Mouse (Mus musculus) adrenal gland, adult 18-20 months (tissue): ENCODE results near the gene Ildr1. TPM values are rescaled to one million over a fixed set of nuclear protein-coding genes. Genes with fewer than 3 reads are reported as not detected.

Source experiments
- DNase-seq, 2 experiments: peaks; one replicate each; pipeline ENCODE4 v3.0.0; 2021 to 2022; ENCODE audit warnings: low spot score in 2 of 2
- long read RNA-seq, 2 experiments: library from polyadenylated mRNA; stranded (forward); transcript quantifications; one replicate each; pipeline ENCODE4 v2.0.0; 2021
- total RNA-seq, 2 experiments: library from RNA; stranded (reverse); gene quantifications; 1 replicate in 1 of 2; 2 replicates in 1 of 2; pipeline ENCODE4 v1.2.3; 2021

The Ildr1 gene
- total RNA-seq: not detected
- long read RNA-seq, experiment 1: 0 reads
- long read RNA-seq, experiment 2: 0 reads

GRCm38 (mm10) chr16:36693818-36694413 is at the start of gene Ildr1:
TSS of gene Ildr1 (plus strand) at chr16:36693978.
- no peak for DNase-seq

- DNase-seq: no peak
These were observed 48.7 kb upstream of the Ildr1 start for GRCm38 (mm10) chr16:36645124-36645523.

DNA sequence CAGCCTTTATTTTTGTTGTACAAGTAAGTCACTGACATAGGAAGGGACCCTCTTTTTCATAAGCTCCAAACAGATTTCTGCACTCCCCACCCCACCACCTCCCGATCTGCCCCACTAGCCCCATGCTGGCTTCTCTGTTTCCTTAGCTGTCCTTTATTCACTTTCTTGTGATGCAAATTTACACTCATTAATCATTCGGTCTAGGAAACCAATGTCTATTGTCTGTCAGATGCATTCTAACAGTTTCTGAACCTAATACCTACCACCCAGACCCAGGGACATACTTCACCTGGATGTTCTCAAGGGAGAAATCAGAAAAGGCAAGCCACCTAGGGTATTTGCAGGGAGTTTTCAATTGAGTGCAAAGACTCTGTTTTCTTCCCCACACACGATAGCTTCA is 44.5 kb upstream of the Ildr1 start:
- DNase-seq: no peak

GRCm38 (mm10) chr16:36650511-36650910 is 43.3 kb upstream of the Ildr1 start:
- no peak for DNase-seq

DNA sequence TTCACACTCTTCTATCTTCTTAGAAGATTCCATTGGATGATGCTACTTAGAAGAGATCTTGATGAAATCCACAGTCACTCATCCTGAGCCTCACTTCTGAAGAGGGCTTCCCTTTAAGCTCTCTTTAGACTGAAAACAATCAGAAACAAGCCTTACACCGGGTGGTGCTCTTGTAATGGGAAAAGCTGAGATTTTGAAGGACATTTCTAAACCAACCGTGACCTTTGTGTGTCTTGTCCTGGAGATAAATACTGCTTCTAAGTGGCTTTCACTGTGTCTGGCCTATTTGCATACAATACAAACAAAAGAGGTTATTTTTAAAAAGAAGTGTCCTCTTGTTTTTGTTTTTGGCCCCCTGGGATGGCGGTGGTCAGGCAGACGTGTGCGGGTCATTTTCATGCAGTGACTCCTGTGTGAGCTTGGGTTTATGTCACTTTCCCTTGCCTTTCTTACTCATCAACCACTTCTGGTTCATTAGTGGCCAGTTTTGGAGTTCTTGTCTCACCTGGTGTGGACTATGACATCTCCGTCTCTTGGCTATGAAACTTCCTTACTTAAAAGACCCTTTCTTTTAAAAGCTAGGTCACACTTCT is 42.5 kb upstream of the Ildr1 start:
- DNase-seq: no peak

- DNase-seq: no peak
These were observed 38.6 kb upstream of the Ildr1 start for GRCm38 (mm10) chr16:36655199-36655598.

DNA sequence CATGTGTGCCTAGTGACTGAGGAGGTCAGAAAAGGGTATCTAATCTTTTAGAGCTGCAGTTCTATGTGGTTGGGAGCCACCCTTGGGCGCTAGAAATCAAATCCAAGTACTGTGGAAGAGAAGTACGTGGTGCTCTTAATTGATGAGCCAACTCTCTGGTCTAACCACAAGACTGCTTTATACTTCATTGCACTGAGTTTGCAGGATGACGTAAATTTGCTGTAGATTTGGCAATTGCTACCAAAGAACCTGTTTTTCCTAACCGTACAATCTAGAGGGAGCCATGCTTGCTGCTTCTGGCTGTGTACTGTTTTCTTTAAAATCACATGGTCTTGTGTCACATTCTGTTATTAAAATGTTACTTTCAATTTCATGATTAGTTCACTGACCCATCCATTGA is 37.9 kb upstream of the Ildr1 start:
- no peak for DNase-seq

DNA sequence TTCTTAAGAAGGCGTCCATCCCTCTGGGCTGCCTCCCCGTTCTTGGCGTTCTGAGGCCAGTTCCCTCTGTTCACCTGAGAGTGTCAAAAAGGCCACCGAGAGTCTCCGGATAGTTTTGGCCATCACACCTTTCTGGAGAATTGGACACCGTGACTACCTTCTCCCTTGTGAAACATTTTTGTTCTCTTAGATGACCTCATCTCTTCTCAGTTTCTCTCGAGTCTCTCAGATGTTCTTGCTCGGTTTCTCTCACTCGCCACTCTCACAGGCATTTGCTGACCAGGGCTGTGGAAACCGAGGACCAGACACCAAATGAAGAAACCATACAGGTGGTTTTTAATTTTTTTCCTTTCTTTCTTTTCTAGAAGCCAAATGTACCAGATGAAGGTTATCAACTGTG is 32.4 kb upstream of the Ildr1 start:
- no peak for DNase-seq

- DNase-seq: no peak
These were observed 30.3 kb upstream of the Ildr1 start for GRCm38 (mm10) chr16:36663484-36663883.

- DNase-seq: no peak
These were observed 28.0 kb upstream of the Ildr1 start, which contains the start of gene Cd86 for GRCm38 (mm10) chr16:36665782-36666181. TSS of gene Cd86 (minus strand) at chr16:36666081.

GRCm38 (mm10) chr16:36666448-36667017 is 27.2 kb upstream of the Ildr1 start:
- DNase-seq: no peak

- no peak for DNase-seq
These were observed 23.2 kb upstream of the Ildr1 start for GRCm38 (mm10) chr16:36670590-36670989.

GRCm38 (mm10) chr16:36673196-36673595 is 20.6 kb upstream of the Ildr1 start:
- no peak for DNase-seq

DNA sequence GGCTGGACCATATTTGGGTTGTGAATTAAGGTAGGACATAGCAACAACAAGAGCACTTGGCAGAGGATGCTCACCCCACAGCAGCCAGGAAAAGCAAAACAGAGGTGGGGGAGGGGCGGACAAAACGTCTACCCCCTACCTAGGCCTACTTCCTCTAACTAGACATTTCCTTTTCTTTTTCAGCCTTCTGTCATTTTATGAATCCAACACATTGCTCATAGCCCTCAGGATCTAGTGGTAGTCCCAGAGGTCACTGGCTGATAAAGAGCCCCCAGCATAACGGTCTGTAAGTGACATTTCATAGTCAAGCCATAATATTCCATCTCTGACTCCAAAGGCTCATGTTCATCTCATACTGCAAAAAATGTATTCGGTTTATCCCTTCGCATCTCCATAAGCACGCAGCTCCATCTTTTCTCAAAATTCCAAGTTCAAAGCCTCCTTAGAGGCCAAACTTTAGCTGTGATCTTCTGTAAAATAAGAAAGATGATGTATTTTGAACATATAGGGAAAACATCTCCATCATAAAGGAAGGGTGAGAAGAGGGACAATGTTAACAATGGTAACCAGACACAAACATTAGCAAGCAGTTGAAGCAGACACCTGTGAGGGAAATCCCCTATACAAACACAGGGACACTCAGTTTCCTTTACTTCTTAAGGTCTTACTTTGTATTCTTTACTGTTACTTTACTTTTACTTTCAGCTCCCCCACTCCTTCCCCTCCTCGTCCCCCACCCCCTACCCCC is 19.1 kb upstream of the Ildr1 start:
- no peak for DNase-seq

GRCm38 (mm10) chr16:36675304-36675703 is 18.5 kb upstream of the Ildr1 start:
- DNase-seq: no peak

DNA sequence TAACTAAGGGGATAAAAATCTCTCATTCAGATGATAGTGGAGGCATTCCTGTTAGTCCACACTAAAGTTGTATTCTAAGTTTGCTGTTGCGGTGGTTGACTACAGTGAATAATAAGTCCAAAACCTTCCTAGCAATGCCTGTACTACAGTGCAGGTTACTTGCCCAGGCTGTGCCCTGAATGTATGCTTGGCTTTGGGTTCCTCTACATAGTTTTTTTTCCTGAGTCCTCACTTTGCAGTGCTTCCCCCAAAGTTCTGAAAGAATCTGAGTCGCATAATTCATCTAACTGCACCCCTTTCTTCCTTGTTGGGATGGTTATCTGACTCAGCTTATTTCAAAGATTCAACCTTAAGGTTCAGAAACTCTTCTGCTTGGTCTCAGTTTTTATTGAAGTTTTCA is 17.9 kb upstream of the Ildr1 start:
- no peak for DNase-seq

GRCm38 (mm10) chr16:36681829-36682228 is 11.9 kb upstream of the Ildr1 start:
- no peak for DNase-seq

- no peak for DNase-seq
These were observed 9.4 kb upstream of the Ildr1 start for GRCm38 (mm10) chr16:36684325-36684918.

DNA sequence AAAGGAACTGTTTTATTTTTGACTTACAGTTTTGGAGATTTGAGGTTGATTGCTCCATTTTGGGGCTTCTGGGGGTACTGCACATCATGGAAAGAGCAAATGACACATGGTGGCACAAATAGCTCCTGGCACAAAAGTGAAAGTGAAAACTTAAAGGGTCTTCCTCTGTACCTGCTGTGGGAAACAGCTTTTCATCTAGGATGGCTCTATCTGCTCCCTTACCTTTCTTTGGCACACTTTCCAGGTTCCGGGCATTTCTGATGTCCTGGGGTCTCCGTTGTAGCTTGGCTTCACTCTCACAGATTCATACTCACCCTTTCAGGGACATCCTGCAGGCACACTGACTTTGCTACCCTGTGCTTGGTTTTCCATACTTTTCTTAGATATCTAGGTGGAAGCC is 5.7 kb upstream of the Ildr1 start:
- no peak for DNase-seq

DNA sequence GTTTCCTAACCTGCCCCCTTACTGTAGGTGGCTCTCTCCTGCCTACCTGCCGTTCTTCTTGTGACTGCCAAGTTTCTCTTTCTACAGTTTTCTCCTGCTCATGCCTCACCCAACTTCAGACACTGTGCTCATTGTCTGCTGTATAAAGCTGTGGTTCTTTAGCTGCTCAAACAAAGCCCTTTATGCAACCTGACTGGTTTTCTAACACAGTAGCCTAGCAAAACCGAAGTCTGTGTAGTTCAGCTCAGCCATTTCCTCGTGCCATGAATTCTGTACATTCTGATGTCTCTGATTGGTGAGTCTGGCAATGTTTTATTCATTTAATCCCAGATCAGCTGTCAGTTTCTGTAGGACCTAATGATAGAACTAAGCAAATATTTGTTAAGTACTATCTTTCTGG is 2.3 kb upstream of the Ildr1 start:
- DNase-seq: no peak

DNA sequence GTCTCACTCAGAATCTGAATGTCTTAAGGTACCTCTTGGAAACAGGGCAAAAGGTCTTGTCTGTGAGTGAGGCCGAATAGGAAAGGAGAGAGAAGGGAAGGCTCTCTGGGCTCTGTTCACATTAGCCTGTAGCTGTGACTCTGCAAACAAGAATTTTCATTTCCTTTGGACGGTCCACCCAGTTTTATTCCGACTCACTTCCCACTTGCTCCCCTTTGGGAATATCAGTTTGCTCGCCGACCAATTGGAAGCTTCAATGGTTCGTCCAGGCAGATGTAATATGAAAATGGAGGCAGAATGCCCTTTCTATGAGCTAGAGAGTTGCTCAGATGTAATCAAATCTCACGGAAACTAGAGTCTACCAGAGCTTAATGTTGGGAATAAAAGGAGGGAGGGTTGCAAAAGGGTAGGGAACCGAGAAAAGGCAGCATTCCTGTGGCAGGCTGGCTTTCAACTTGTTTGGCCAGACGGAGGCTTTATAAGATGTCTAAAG is 1.1 kb downstream of the Ildr1 start:
- no peak for DNase-seq

DNA sequence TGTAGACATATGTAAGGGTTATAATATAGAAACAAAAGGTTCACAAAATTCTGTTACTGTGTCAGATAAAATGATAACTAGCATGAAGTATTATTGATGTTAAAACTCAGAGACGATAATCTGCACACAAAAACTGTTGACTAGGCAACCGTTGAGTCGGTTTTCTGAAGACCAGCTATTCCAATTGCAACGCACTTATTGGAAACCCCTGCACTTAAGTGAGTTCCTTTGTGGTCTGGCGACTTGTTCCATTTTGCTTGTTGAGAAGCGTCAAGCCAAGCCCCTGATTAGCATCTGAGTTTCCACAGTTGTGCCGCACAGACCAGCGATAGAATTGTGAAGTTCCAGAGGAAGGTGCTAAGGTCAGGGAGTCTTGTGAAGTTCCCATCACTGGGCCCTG is 3.6 kb downstream of the Ildr1 start:
- DNase-seq: no peak
